Mouse (Mus musculus): Measurements from ENCODE around the gene Sde2. TPM values are rescaled to one million over a fixed set of nuclear protein-coding genes. Genes with fewer than 3 reads are reported as not detected.
"Not testable (repeated sequence)": the region's sequence is repeated elsewhere in the genome, so short reads cannot be mapped to it uniquely, and the experiment has no call there.

Sde2 gene
- polyA plus RNA-seq, 1 experiment from 2014 or later = 32.1 TPM

DNA sequence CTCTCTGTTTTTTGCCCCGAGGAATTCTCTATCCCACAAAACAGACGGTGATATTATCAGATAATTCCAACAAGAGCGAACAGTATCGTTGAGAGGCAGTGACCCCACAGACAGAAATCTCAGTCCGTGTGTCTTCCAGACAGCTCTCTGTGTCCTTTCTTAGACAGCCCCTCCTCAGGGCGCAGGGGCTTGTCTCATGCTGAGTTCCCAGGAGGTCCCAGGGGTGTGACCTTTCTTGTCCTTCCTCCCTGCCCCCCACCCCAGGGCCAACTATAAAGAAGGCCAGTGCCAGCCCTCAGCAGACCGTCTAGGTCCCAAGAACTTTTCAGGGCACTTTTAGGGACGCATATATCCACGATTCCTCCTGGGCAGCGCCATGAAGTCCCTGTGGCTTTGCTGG lies 41.9 kb downstream of the Sde2 start, which contains the start of gene Lefty2:
TSS of gene Lefty2 (plus strand) at position 301 of the 400 bp plus-strand sequence.
- Histone ChIP-seq H3K4me2 (ENCODE audit: low read length) (no peak within 1 kb of the TSS; the same call in 1 of the 2 replicates), H3K36me3 (ENCODE audit: control insufficient read depth, insufficient read depth, low read length) (no peaks in the 10 kb centered on the region), H3K4me3 (ENCODE audit: low read depth, low read length) (no peak within 1 kb of the TSS), H3K9ac (ENCODE audit: low read depth, low read length) (no peak within 1 kb of the TSS), H3K9me3 (replicated peaks; ENCODE audit: control insufficient read depth, low read length, poor library complexity, severe bottlenecking) (no peaks in the 10 kb centered on the region), H3K27ac (ENCODE audit: low read length) (no peak within 1 kb of the TSS), H3K27me3 (ENCODE audit: control insufficient read depth, insufficient read depth, low read depth, low read length) (peaks cover 17% of the 10 kb centered on the region), H3K4me1 (ENCODE audit: control insufficient read depth, insufficient read depth, low read length) (no peaks in the 10 kb centered on the region; the same call in 1 of the 2 replicates)
- 63% methylated on average over 10 of the region's 10 CpGs for WGBS
- ATAC-seq = no peak

DNA sequence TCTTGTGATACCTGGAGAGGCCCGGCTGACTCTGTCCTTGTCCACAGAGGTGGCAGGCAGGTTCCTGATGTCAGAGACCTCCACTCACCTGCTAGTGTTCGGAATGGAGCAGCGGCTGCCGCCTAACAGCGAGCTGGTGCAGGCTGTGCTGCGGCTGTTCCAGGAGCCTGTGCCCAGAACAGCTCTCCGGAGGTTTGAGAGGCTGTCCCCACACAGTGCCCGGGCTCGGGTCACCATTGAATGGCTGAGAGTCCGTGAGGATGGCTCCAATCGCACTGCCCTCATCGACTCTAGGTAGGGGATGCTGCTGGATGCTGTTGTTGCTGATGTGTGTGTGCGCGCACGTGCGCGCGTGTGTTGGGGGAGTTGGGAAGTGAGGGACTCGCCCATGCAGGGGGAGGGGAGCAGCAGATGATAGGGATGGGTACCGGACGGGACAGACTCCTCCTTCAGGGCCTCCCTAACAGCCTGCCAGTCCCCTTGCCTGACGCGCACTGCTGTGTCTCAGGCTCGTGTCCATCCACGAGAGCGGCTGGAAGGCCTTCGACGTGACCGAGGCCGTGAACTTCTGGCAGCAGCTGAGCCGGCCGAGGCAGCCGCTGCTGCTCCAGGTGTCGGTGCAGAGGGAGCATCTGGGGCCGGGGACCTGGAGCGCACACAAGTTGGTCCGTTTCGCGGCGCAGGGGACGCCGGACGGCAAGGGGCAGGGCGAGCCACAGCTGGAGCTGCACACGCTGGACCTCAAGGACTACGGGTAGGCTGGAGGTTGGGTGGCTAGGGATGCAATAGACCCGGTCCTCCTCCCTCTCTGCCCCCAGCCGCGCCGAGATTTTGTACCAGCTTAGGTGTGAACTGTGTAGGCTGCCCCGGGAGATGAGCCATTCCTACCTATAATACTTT lies 43.4 kb downstream of the Sde2 start:
- not testable (repeated sequence) for H3K4me1 ChIP-seq (ENCODE audit: control insufficient read depth, insufficient read depth, low read length); H3K9me3 ChIP-seq (replicated peaks; ENCODE audit: control insufficient read depth, low read length, poor library complexity, severe bottlenecking); H3K9ac ChIP-seq (ENCODE audit: low read depth, low read length); H3K27ac ChIP-seq (ENCODE audit: low read length); H3K36me3 ChIP-seq (ENCODE audit: control insufficient read depth, insufficient read depth, low read length)
- WGBS = 5% methylated on average over 44 of the region's 51 CpGs
- Histone ChIP-seq H3K4me2 (ENCODE audit: low read length) (peak overlapping the region; percentile 44), H3K27me3 (ENCODE audit: control insufficient read depth, insufficient read depth, low read depth, low read length) (peaks cover 17% of the 10 kb centered on the region), H3K4me3 (ENCODE audit: low read depth, low read length) (peak overlapping the region; percentile 21)
- 0 out of 2 replicates have a peak, but pooled peaks have one; percentile 54 for ATAC-seq

DNA sequence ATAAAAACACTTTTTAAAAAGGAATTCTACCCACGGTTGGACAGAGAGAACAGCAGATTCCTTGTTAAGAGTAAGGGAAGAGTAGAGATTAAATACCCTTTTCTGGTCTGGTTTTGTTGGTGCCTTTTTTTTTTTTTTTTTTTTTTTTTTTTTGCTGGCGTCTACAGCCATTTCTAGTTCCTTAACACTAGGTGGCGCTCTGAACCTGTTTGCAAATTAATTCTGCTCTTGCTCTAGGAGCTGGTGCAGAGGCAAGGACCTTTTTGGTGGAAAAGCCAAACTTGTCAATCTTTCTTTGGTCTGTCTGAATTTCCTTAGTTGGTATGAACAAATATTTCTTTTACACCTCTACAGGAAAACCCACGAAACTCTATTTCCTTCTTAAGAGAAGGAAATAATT lies 50.2 kb downstream of the Sde2 start:
- Histone ChIP-seq H3K36me3 (ENCODE audit: control insufficient read depth, insufficient read depth, low read length) (no peaks in the 10 kb centered on the region), H3K27me3 (ENCODE audit: control insufficient read depth, insufficient read depth, low read depth, low read length) (no peaks in the 10 kb centered on the region), H3K4me3 (ENCODE audit: low read depth, low read length) (no peak overlapping the region), H3K27ac (ENCODE audit: low read length) (no peak overlapping the region), H3K9me3 (replicated peaks; ENCODE audit: control insufficient read depth, low read length, poor library complexity, severe bottlenecking) (no peaks in the 10 kb centered on the region), H3K4me2 (ENCODE audit: low read length) (no peak overlapping the region), H3K9ac (ENCODE audit: low read depth, low read length) (no peak overlapping the region), H3K4me1 (ENCODE audit: control insufficient read depth, insufficient read depth, low read length) (peaks cover 17% of the 10 kb centered on the region)
- WGBS = 1% methylated on average over 4 of the region's 4 CpGs
- ATAC-seq = no peak

DNA sequence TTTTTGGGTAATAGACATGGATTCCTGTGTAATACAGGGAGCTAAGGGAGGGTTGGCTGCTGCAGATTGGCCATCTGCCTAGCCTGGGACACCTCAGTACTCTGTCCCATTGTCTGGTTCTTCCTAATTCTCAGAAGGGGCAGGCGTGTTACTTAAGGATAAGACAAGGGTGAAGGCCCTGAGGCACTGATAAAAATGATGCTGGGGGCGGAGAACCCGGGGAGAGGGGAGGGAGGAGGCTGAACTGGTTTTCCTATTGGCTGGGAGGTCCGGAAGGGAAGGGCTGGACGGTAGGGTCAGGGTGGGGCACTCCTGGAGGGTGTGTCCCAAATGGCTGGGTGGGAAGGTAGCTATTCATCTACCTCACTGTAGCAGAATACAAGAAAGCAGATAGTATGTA lies 52.0 kb downstream of the Sde2 start:
- Histone ChIP-seq H3K4me2 (ENCODE audit: low read length) (no peak overlapping the region), H3K9ac (ENCODE audit: low read depth, low read length) (no peak overlapping the region), H3K4me3 (ENCODE audit: low read depth, low read length) (no peak overlapping the region), H3K27ac (ENCODE audit: low read length) (no peak overlapping the region), H3K27me3 (ENCODE audit: control insufficient read depth, insufficient read depth, low read depth, low read length) (no peaks in the 10 kb centered on the region), H3K9me3 (replicated peaks; ENCODE audit: control insufficient read depth, low read length, poor library complexity, severe bottlenecking) (no peaks in the 10 kb centered on the region), H3K36me3 (ENCODE audit: control insufficient read depth, insufficient read depth, low read length) (peaks cover 5% of the 10 kb centered on the region; the same call in 1 of the 2 replicates), H3K4me1 (ENCODE audit: control insufficient read depth, insufficient read depth, low read length) (peaks cover 17% of the 10 kb centered on the region)
- ATAC-seq = no peak
- WGBS = 51% methylated on average over 5 of the region's 5 CpGs

DNA sequence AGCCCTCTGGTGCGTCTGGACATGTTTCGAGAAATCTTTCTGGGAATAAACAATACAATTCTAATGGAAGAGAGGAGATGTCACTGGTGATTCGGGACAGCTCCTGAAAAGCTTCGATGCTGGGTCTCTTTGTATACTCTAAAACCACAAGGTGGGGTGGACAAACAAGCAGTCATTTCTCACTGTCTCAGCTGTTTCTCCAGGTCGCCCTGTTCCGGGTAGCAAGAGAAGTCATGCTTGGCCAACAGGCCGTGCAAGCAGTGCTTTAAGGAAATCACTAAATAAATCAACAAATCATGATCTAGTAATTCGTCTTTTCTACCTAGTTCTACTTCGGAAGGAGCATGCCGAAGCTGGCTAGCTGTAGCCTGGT lies 52.7 kb downstream of the Sde2 start:
- H3K27me3 ChIP-seq (ENCODE audit: control insufficient read depth, insufficient read depth, low read depth, low read length) = no peaks in the 10 kb centered on the region
- H3K4me1 ChIP-seq (ENCODE audit: control insufficient read depth, insufficient read depth, low read length) = peaks cover 17% of the 10 kb centered on the region
- 33% methylated on average over 10 of the region's 10 CpGs for WGBS
- H3K4me3 ChIP-seq (ENCODE audit: low read depth, low read length) = peak overlapping the region; percentile 91
- H3K9ac ChIP-seq (ENCODE audit: low read depth, low read length) = peak overlapping the region; percentile 96
- H3K27ac ChIP-seq (ENCODE audit: low read length) = peak overlapping the region; percentile 60; the same call in 1 of the 2 replicates
- no peaks in the 10 kb centered on the region for H3K9me3 ChIP-seq (replicated peaks; ENCODE audit: control insufficient read depth, low read length, poor library complexity, severe bottlenecking)
- no peak for ATAC-seq
- H3K36me3 ChIP-seq (ENCODE audit: control insufficient read depth, insufficient read depth, low read length) = peaks cover 5% of the 10 kb centered on the region; the same call in 1 of the 2 replicates
- H3K4me2 ChIP-seq (ENCODE audit: low read length) = peak overlapping the region; percentile 96

DNA sequence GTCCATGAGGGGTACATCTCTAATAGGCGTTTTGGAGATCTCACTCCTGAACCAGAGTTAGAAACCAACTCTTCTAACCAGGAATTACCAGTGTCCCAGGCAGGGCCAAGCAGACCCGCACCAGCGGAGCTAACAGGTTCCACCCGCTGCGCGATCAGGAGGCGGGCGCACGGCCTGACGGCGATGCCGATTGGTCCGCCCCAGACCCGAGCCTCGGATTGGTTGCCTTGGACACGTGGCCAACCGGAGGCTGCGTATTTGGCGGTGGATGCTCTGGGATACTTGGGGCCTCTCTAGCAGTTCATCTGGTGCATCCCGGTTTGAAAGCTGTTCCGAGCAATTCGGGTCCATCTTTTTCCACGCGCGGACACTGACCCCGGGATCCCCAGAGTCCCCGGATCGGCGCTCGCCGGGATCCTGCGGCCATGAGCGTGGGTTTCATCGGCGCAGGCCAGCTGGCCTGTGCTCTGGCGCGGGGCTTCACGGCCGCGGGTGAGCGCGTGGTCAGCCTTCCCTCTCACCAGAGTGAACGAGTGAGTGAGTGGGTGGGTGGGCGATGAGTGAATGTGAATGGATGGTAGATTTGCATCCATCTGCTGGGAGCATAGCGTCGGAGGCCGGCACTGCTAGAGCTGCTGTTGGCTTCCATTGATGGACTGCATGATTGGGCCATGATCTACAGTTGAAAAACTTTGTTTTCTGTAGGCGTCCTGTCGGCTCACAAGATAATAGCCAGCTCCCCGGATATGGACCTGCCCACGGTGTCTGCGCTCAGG lies 53.3 kb downstream of the Sde2 start, which contains the start of gene Pycr2:
TSS of gene Pycr2 (plus strand) at position 255 of the 776 bp plus-strand sequence.
- Histone ChIP-seq H3K36me3 (ENCODE audit: control insufficient read depth, insufficient read depth, low read length) (peaks cover 5% of the 10 kb centered on the region; the same call in 1 of the 2 replicates), H3K27ac (ENCODE audit: low read length) (peak within 1 kb of the TSS; percentile 89), H3K4me1 (ENCODE audit: control insufficient read depth, insufficient read depth, low read length) (peaks cover 17% of the 10 kb centered on the region), H3K9me3 (replicated peaks; ENCODE audit: control insufficient read depth, low read length, poor library complexity, severe bottlenecking) (no peaks in the 10 kb centered on the region), H3K4me3 (ENCODE audit: low read depth, low read length) (peak within 1 kb of the TSS; percentile 91), H3K9ac (ENCODE audit: low read depth, low read length) (peak within 1 kb of the TSS; percentile 96), H3K27me3 (ENCODE audit: control insufficient read depth, insufficient read depth, low read depth, low read length) (no peaks in the 10 kb centered on the region), H3K4me2 (ENCODE audit: low read length) (peak within 1 kb of the TSS; percentile 96)
- WGBS = under 1% methylated on average over 52 of the region's 52 CpGs
- ATAC-seq = peak; percentile 99

DNA sequence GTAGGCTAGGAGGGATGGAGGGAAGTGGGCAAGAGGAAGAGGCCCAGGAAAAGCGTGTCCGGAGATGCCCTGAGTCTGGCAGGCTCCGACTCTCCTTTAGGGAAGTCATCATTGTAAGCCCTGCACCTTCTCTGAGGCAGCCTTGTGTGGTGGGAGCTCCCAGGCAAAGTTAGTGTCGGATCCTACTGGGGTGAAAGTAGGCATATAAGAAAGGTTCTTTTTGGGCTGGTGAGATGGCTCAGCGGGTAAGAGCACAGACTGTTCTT lies 53.8 kb downstream of the Sde2 start:
- Histone ChIP-seq H3K9me3 (replicated peaks; ENCODE audit: control insufficient read depth, low read length, poor library complexity, severe bottlenecking) (no peaks in the 10 kb centered on the region), H3K27me3 (ENCODE audit: control insufficient read depth, insufficient read depth, low read depth, low read length) (no peaks in the 10 kb centered on the region), H3K36me3 (ENCODE audit: control insufficient read depth, insufficient read depth, low read length) (peaks cover 5% of the 10 kb centered on the region; the same call in 1 of the 2 replicates), H3K4me3 (ENCODE audit: low read depth, low read length) (peak overlapping the region; percentile 91), H3K4me1 (ENCODE audit: control insufficient read depth, insufficient read depth, low read length) (peaks cover 17% of the 10 kb centered on the region), H3K9ac (ENCODE audit: low read depth, low read length) (peak overlapping the region; percentile 96), H3K27ac (ENCODE audit: low read length) (peak overlapping the region; percentile 89; the same call in 1 of the 2 replicates), H3K4me2 (ENCODE audit: low read length) (peak overlapping the region; percentile 96)
- WGBS = 3% methylated on average over 5 of the region's 5 CpGs
- peak; percentile 37 for ATAC-seq

DNA sequence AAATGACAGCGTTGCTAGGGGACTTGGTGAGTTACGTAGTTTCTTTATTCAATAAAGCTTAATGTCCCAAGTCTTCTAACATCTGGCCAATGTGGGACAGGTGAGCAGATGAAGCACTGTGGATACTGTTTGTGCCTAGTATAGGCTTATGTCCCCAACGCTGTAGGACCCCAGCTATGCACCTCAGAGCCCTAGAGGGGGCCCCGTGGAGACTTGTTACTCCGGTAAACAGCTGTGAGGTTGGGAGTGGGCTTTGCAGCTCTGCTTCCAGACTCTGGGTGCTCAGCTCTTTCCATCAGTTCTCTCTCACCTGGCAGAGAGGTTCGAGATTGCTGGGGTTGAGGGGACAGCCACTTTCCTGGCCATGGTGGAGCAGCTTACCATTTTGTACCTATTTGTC lies 54.4 kb downstream of the Sde2 start:
- no peaks in the 10 kb centered on the region for H3K27me3 ChIP-seq (ENCODE audit: control insufficient read depth, insufficient read depth, low read depth, low read length)
- H3K4me1 ChIP-seq (ENCODE audit: control insufficient read depth, insufficient read depth, low read length) = peaks cover 17% of the 10 kb centered on the region
- WGBS = 61% methylated on average over 6 of the region's 6 CpGs
- peak overlapping the region; percentile 91 for H3K4me3 ChIP-seq (ENCODE audit: low read depth, low read length)
- H3K36me3 ChIP-seq (ENCODE audit: control insufficient read depth, insufficient read depth, low read length) = peaks cover 5% of the 10 kb centered on the region; the same call in 1 of the 2 replicates
- peak overlapping the region; percentile 96 for H3K4me2 ChIP-seq (ENCODE audit: low read length)
- H3K9ac ChIP-seq (ENCODE audit: low read depth, low read length) = peak overlapping the region; percentile 96
- no peak for ATAC-seq
- H3K27ac ChIP-seq (ENCODE audit: low read length) = no peak overlapping the region
- H3K9me3 ChIP-seq (replicated peaks; ENCODE audit: control insufficient read depth, low read length, poor library complexity, severe bottlenecking) = no peaks in the 10 kb centered on the region

Measured in midbrain, embryonic 16.5 days (tissue).